In the genomic region with DNA sequence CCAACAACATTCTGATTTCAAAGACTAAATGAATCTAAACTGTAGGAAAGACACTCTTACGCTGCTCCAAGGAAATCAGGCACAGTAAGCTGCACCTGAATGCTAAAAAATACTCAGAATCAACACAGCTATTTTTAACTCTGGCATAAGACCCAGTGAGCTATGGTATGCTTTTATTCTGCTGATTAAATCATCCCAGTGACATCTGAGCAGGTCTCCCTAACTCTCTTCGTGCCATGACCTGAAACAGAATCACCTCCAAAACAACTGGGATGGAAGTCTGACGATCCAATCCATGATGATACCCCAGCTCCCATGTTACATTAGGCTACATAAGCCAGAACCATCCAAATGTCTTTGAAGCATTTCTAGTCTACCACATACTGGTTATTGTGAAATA, we compare ENCODE assay signal across 19 mouse cellular contexts. TPM values are rescaled to one million over a fixed set of nuclear protein-coding genes. Genes with fewer than 3 reads are reported as not detected.
DNase-seq lines count a peak whose midpoint lies in the region; TF ChIP-seq lines count a peak whose summit lies in the region.
"Had no signal": no experiment of that assay in that cellular context is flagged by ENCODE, and none has a peak within 500 bp of the region (broad histone marks: within the 10 kb centered on the region; RNA-seq: fewer than 3 reads in every experiment).

No protein-coding gene starts in this region.

- no peak for TF ChIP-seq CTCF in gastrocnemius, adult 2 months (IDR thresholded peaks at IDR 0.05)
- TF ChIP-seq CTCF in heart, adult 2 months (IDR thresholded peaks at IDR 0.05): no peak

- peaks cover 74% of the 10 kb centered on the region for H3K36me3 ChIP-seq in heart, adult 2 months (ENCODE audit: control insufficient read depth, insufficient read depth, low read length)

- 59% methylated on average over 3 of the region's 3 CpGs for WGBS in heart, adult 2 months

- no peak for TF ChIP-seq POLR2A in heart, adult 2 months (IDR thresholded peaks at IDR 0.05; ENCODE audit: insufficient read depth, low read depth, low read length)

- H3K27ac ChIP-seq in gastrocnemius, adult 2 months: peak overlapping the region; percentile 87
- H3K27ac ChIP-seq in heart, adult 2 months: peak overlapping the region; percentile 2; the same call in 1 of the 2 replicates

- H3K79me2 ChIP-seq in heart, adult 2 months (replicated peaks; ENCODE audit: control insufficient read depth, insufficient read depth, low read length): peaks cover 2% of the 10 kb centered on the region; the same call in 1 of the 2 replicates

- H3K4me1 ChIP-seq in heart, adult 2 months (ENCODE audit: control insufficient read depth, insufficient read depth, low read length): peaks cover 2% of the 10 kb centered on the region

- peak; percentile 71 for DNase-seq in gastrocnemius, adult 18-20 months (ENCODE audit: low spot score)
- DNase-seq in gastrocnemius, postnatal 10 days: no peak
- no peak for DNase-seq in gastrocnemius, adult 2 months
- no peak for DNase-seq in gastrocnemius, postnatal 25 days
- no peak for DNase-seq in heart, adult 2 months
- no peak for DNase-seq in heart, postnatal 25 days (ENCODE audit: low spot score)
- peak; percentile 80 for DNase-seq in skeletal muscle tissue, adult 2 months (ENCODE audit: low read depth, low spot score)
- DNase-seq in frontal cortex, postnatal 25 days (ENCODE audit: low spot score in 2 of 2): no peak
- DNase-seq: adrenal gland, adult 2 months; adrenal gland, adult 8-10 months; adrenal gland, postnatal 10 days; adrenal gland, postnatal 14 days; adrenal gland, postnatal 25 days; adrenal gland, postnatal 36 days; B cell, adult 2 months; cerebellum, adult 11 months; cerebellum, adult 11-12 months had no signal

- intact Hi-C loops in gastrocnemius, adult 2 months (cut with DNase I): loop anchor here (2.0 to 10.0 kb wide), 4 partner anchors 144 to 550 kb away; partner anchors contain the start of genes Lekr1 and Tiparp
- intact Hi-C loops in heart, adult 2 months (cut with DNase I): loop anchor here (5.0 kb wide), 1 partner anchor 478 kb away; no protein-coding TSS in a partner anchor
- intact Hi-C loops in heart, postnatal 25 days (cut with DNase I): loop anchor here (5.0 to 10.0 kb wide), 2 partner anchors 480 to 543 kb away; no protein-coding TSS in a partner anchor

- H3K9ac ChIP-seq in heart, adult 2 months (ENCODE audit: low read depth, low read length): no peak overlapping the region

- no peak overlapping the region; the same call in 1 of the 2 replicates for H3K4me3 ChIP-seq in gastrocnemius, adult 2 months
- H3K4me3 ChIP-seq in heart, adult 2 months: no peak overlapping the region

- H3K27me3 ChIP-seq in heart, adult 2 months (ENCODE audit: control insufficient read depth, insufficient read depth, low read length): no peaks in the 10 kb centered on the region
- H3K27me3 ChIP-seq: CH12.LX, Patski had no signal

- TF ChIP-seq EP300 in heart, adult 2 months (IDR thresholded peaks at IDR 0.05; ENCODE audit: insufficient read depth, low read depth, low read length): no peak

RNA-seq across cellular contexts. Expression of gene Ssr3, which starts 8.0 kb away (rescaled TPM):
- total RNA-seq in gastrocnemius, adult 18-20 months (2021): 100 to 1,000 TPM; 132 to 153 TPM
- 100 to 1,000 TPM; 194 to 210 TPM for total RNA-seq in gastrocnemius, postnatal 10 days (2021)
- 100 to 1,000 TPM; 135 to 154 TPM for total RNA-seq in gastrocnemius, adult 2 months (2021)
- total RNA-seq in gastrocnemius, postnatal 25 days (2021): 100 to 1,000 TPM; 120 to 130 TPM
- total RNA-seq in heart, adult 2 months (2021): 100 to 1,000 TPM; 111 to 120 TPM
- 64.8 and 120 TPM in 2 replicates for polyA plus RNA-seq in heart, adult 2 months (2012; rRNA removed)
- total RNA-seq in heart, postnatal 25 days (2021): 100 to 1,000 TPM; 117 to 128 TPM

Comparison
In these comparisons a context has a peak if more than half of its experiments do, and no peak if none do; other contexts are left out.
1. DNase-seq: peak in gastrocnemius, adult 18-20 months (single experiment) and skeletal muscle tissue, adult 2 months (single experiment); none in gastrocnemius, postnatal 10 days (single experiment), gastrocnemius, adult 2 months (single experiment), gastrocnemius, postnatal 25 days (single experiment), heart, adult 2 months (0 of 2), heart, postnatal 25 days (single experiment) and frontal cortex, postnatal 25 days (0 of 2).